Mouse (Mus musculus): ENCODE measurements around the gene Smg6.

GRCm38 (mm10) chr11:75054184-75054877 lies 128.7 kb downstream of the Smg6 start:
- TF ChIP-seq POLR2A (IDR thresholded peaks at IDR 0.05; ENCODE audit: insufficient read depth, low read length) (no peak), CTCF (IDR thresholded peaks at IDR 0.05; ENCODE audit: low read depth, low read length) (no peak), EP300 (IDR thresholded peaks at IDR 0.05; ENCODE audit: insufficient read depth, low read depth, low read length) (no peak)

Measured in ES-Bruce4 (cell line).